Mouse (Mus musculus): ENCODE measurements around the gene Dmac2.
A peak's percentile ranks its signal among the peaks of the same experiment; 100 is the strongest.
"Not testable (repeated sequence)": the region's sequence is repeated elsewhere in the genome, so short reads cannot be mapped to it uniquely, and the experiment has no call there.

Gene Dmac2

GRCm38 (mm10) chr7:25618865-25619721, at the start of gene Dmac2:
TSS of gene Dmac2 (plus strand) at chr7:25619414.
- DNase-seq (ENCODE audit: inconsistent age in 2 of 2, low spot score in 1 of 2): peak; percentile 95 to 98

GRCm38 (mm10) chr7:25573806-25574205, 45.4 kb upstream of the Dmac2 start:
- DNase-seq (ENCODE audit: inconsistent age in 2 of 2, low spot score in 1 of 2): not testable (repeated sequence)

GRCm38 (mm10) chr7:25575105-25575504, 44.1 kb upstream of the Dmac2 start:
- DNase-seq (ENCODE audit: inconsistent age in 2 of 2, low spot score in 1 of 2): no peak

GRCm38 (mm10) chr7:25575870-25576269, 43.3 kb upstream of the Dmac2 start:
- no peak for DNase-seq (ENCODE audit: inconsistent age in 2 of 2, low spot score in 1 of 2)

- not testable (repeated sequence) for DNase-seq (ENCODE audit: inconsistent age in 2 of 2, low spot score in 1 of 2)
Measured at GRCm38 (mm10) chr7:25576308-25576707, 42.9 kb upstream of the Dmac2 start.

- not testable (repeated sequence) for DNase-seq (ENCODE audit: inconsistent age in 2 of 2, low spot score in 1 of 2)
Measured at GRCm38 (mm10) chr7:25576793-25577437, 42.3 kb upstream of the Dmac2 start.

GRCm38 (mm10) chr7:25579441-25579840, 39.8 kb upstream of the Dmac2 start:
- DNase-seq (ENCODE audit: inconsistent age in 2 of 2, low spot score in 1 of 2): no peak

GRCm38 (mm10) chr7:25582301-25582810, 36.9 kb upstream of the Dmac2 start:
- DNase-seq (ENCODE audit: inconsistent age in 2 of 2, low spot score in 1 of 2): no peak

GRCm38 (mm10) chr7:25584651-25585050, 34.6 kb upstream of the Dmac2 start:
- DNase-seq (ENCODE audit: inconsistent age in 2 of 2, low spot score in 1 of 2): no peak

GRCm38 (mm10) chr7:25585351-25586204, 33.6 kb upstream of the Dmac2 start:
- no peak for DNase-seq (ENCODE audit: inconsistent age in 2 of 2, low spot score in 1 of 2)

GRCm38 (mm10) chr7:25591226-25591625, 28.0 kb upstream of the Dmac2 start:
- DNase-seq (ENCODE audit: inconsistent age in 2 of 2, low spot score in 1 of 2): no peak

GRCm38 (mm10) chr7:25593859-25594258, 25.4 kb upstream of the Dmac2 start:
- no peak for DNase-seq (ENCODE audit: inconsistent age in 2 of 2, low spot score in 1 of 2)

GRCm38 (mm10) chr7:25599663-25600062, 19.6 kb upstream of the Dmac2 start:
- peak; percentile 47 to 87 for DNase-seq (ENCODE audit: inconsistent age in 2 of 2, low spot score in 1 of 2)

- no peak for DNase-seq (ENCODE audit: inconsistent age in 2 of 2, low spot score in 1 of 2)
Measured at GRCm38 (mm10) chr7:25600666-25601065, 18.5 kb upstream of the Dmac2 start.

GRCm38 (mm10) chr7:25601346-25601745, 17.9 kb upstream of the Dmac2 start:
- no peak for DNase-seq (ENCODE audit: inconsistent age in 2 of 2, low spot score in 1 of 2)

- DNase-seq (ENCODE audit: inconsistent age in 2 of 2, low spot score in 1 of 2): no peak
Measured at GRCm38 (mm10) chr7:25606625-25607063, 12.6 kb upstream of the Dmac2 start.

GRCm38 (mm10) chr7:25607196-25607595, 12.0 kb upstream of the Dmac2 start:
- no peak for DNase-seq (ENCODE audit: inconsistent age in 2 of 2, low spot score in 1 of 2)

- no peak for DNase-seq (ENCODE audit: inconsistent age in 2 of 2, low spot score in 1 of 2)
Measured at GRCm38 (mm10) chr7:25610056-25610455, 9.2 kb upstream of the Dmac2 start.

- DNase-seq (ENCODE audit: inconsistent age in 2 of 2, low spot score in 1 of 2): no peak
Measured at GRCm38 (mm10) chr7:25611501-25611900, 7.7 kb upstream of the Dmac2 start.

- no peak for DNase-seq (ENCODE audit: inconsistent age in 2 of 2, low spot score in 1 of 2)
Measured at GRCm38 (mm10) chr7:25614086-25614485, 5.1 kb upstream of the Dmac2 start.

Measured in adrenal gland, adult (tissue).